Mouse (Mus musculus): Measurements from ENCODE around the gene Zfp64. TPM values are rescaled to one million over a fixed set of nuclear protein-coding genes. Genes with fewer than 3 reads are reported as not detected.
A peak's percentile ranks its signal among the peaks of the same experiment; 100 is the strongest.

Gene Zfp64
- polyA plus RNA-seq, 1 experiment from 2014 or later: 38.7 TPM

- H3K9ac ChIP-seq (ENCODE audit: low read length): no peak overlapping the region
- H3K4me3 ChIP-seq (ENCODE audit: low read depth, low read length): no peak overlapping the region
- peaks cover 64% of the 10 kb centered on the region for H3K36me3 ChIP-seq (ENCODE audit: control insufficient read depth, insufficient read depth, low read length)
- no peak for ATAC-seq (replicated peaks; ENCODE audit: low FRiP score, low TSS enrichment, low read depth)
- no peak overlapping the region for H3K4me2 ChIP-seq (ENCODE audit: low read length)
- no peaks in the 10 kb centered on the region for H3K27me3 ChIP-seq (replicated peaks; ENCODE audit: control insufficient read depth, insufficient read depth, low read length)
- H3K27ac ChIP-seq (ENCODE audit: low read depth): no peak overlapping the region
- no peak for DNase-seq (ENCODE audit: low spot score)
- H3K4me1 ChIP-seq (replicated peaks; ENCODE audit: control insufficient read depth, insufficient read depth, low read length): no peaks in the 10 kb centered on the region
- no peaks in the 10 kb centered on the region for H3K9me3 ChIP-seq (ENCODE audit: control insufficient read depth, low read length)
- WGBS: 84% methylated on average over 10 of the region's 10 CpGs
These were observed 16.0 kb downstream of the Zfp64 start for GRCm38 (mm10) chr2:168939261-168939933.

DNA sequence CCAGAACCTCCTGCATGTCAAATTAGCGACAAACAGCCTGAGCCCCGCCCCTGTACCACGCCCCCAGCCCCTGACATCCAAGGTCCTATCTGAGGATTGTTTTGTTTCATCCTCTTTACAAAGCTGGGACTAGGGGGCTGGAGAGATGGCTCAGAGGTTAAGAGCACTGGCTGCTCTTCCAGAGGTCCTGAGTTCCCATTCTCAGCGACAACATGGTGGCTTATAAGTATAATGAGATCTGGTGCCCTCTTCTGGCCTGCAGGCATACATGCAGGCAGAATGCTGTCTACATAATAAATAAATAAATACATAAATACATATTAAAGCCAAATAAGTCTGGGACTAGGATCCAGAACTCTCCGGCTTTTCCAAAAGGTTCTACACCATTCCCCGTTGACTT is 18.5 kb downstream of the Zfp64 start:
- no peak overlapping the region for H3K4me2 ChIP-seq (ENCODE audit: low read length)
- H3K4me3 ChIP-seq (ENCODE audit: low read depth, low read length): no peak overlapping the region
- 94% methylated on average over 6 of the region's 6 CpGs for WGBS
- no peak overlapping the region for H3K9ac ChIP-seq (ENCODE audit: low read length)
- H3K36me3 ChIP-seq (ENCODE audit: control insufficient read depth, insufficient read depth, low read length): peaks cover 56% of the 10 kb centered on the region
- no peak overlapping the region for H3K27ac ChIP-seq (ENCODE audit: low read depth)
- no peaks in the 10 kb centered on the region for H3K9me3 ChIP-seq (ENCODE audit: control insufficient read depth, low read length)
- DNase-seq (ENCODE audit: low spot score) (no peak), ATAC-seq (replicated peaks; ENCODE audit: low FRiP score, low TSS enrichment, low read depth) (no peak)
- H3K4me1 ChIP-seq (replicated peaks; ENCODE audit: control insufficient read depth, insufficient read depth, low read length): no peaks in the 10 kb centered on the region
- no peaks in the 10 kb centered on the region for H3K27me3 ChIP-seq (replicated peaks; ENCODE audit: control insufficient read depth, insufficient read depth, low read length)

DNA sequence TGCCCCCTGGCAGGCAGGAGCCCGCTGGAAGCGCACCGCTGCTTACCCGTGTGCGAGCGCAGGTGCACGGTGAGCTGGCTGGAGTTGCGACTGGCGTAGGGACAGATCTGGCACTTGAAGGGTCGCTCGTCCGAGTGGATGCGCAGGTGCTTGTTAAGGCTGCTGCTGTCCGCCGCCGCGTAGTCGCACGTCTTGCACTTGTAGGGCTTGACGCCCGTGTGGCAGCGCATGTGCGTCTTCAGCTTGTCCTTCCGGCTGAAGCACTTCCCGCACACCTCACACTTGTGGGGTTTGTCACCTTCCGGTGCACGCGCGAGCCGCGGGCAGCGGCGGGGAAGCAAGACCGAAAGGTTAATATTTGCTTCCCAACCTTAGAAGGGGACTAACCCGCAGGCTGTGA is 20.2 kb downstream of the Zfp64 start:
- no peak for ATAC-seq (replicated peaks; ENCODE audit: low FRiP score, low TSS enrichment, low read depth)
- WGBS: 84% methylated on average over 35 of the region's 35 CpGs
- no peak for DNase-seq (ENCODE audit: low spot score)
- Histone ChIP-seq H3K27me3 (replicated peaks; ENCODE audit: control insufficient read depth, insufficient read depth, low read length) (no peaks in the 10 kb centered on the region), H3K9me3 (ENCODE audit: control insufficient read depth, low read length) (no peaks in the 10 kb centered on the region), H3K36me3 (ENCODE audit: control insufficient read depth, insufficient read depth, low read length) (peaks cover 47% of the 10 kb centered on the region), H3K4me3 (ENCODE audit: low read depth, low read length) (no peak overlapping the region), H3K4me2 (ENCODE audit: low read length) (no peak overlapping the region), H3K27ac (ENCODE audit: low read depth) (no peak overlapping the region), H3K4me1 (replicated peaks; ENCODE audit: control insufficient read depth, insufficient read depth, low read length) (no peaks in the 10 kb centered on the region), H3K9ac (ENCODE audit: low read length) (no peak overlapping the region)

- no peak for ATAC-seq (replicated peaks; ENCODE audit: low FRiP score, low TSS enrichment, low read depth)
These were observed 23.7 kb downstream of the Zfp64 start for GRCm38 (mm10) chr2:168931686-168932085.

GRCm38 (mm10) chr2:168929691-168930090 is 25.7 kb downstream of the Zfp64 start:
- DNase-seq (ENCODE audit: low spot score) (peak; percentile 91), ATAC-seq (replicated peaks; ENCODE audit: low FRiP score, low TSS enrichment, low read depth) (no peak)
- H3K27ac ChIP-seq (ENCODE audit: low read depth): no peak overlapping the region
- no peaks in the 10 kb centered on the region for H3K9me3 ChIP-seq (ENCODE audit: control insufficient read depth, low read length)
- 26% methylated on average over 10 of the region's 10 CpGs for WGBS
- H3K4me3 ChIP-seq (ENCODE audit: low read depth, low read length): no peak overlapping the region
- H3K4me1 ChIP-seq (replicated peaks; ENCODE audit: control insufficient read depth, insufficient read depth, low read length): no peaks in the 10 kb centered on the region
- no peaks in the 10 kb centered on the region for H3K27me3 ChIP-seq (replicated peaks; ENCODE audit: control insufficient read depth, insufficient read depth, low read length)
- no peak overlapping the region for H3K9ac ChIP-seq (ENCODE audit: low read length)
- no peak overlapping the region for H3K4me2 ChIP-seq (ENCODE audit: low read length)
- H3K36me3 ChIP-seq (ENCODE audit: control insufficient read depth, insufficient read depth, low read length): peaks cover 31% of the 10 kb centered on the region

More at GRCm38 (mm10) chr2:168931686-168932085, 23.7 kb downstream of the Zfp64 start:
- Histone ChIP-seq H3K27ac (ENCODE audit: low read depth) (no peak overlapping the region), H3K36me3 (ENCODE audit: control insufficient read depth, insufficient read depth, low read length) (peaks cover 34% of the 10 kb centered on the region), H3K4me2 (ENCODE audit: low read length) (no peak overlapping the region), H3K9ac (ENCODE audit: low read length) (no peak overlapping the region), H3K27me3 (replicated peaks; ENCODE audit: control insufficient read depth, insufficient read depth, low read length) (no peaks in the 10 kb centered on the region), H3K4me1 (replicated peaks; ENCODE audit: control insufficient read depth, insufficient read depth, low read length) (no peaks in the 10 kb centered on the region), H3K9me3 (ENCODE audit: control insufficient read depth, low read length) (no peaks in the 10 kb centered on the region), H3K4me3 (ENCODE audit: low read depth, low read length) (no peak overlapping the region)
- no peak for DNase-seq (ENCODE audit: low spot score)
- WGBS: 94% methylated on average over 14 of the region's 14 CpGs

- H3K27me3 ChIP-seq (replicated peaks; ENCODE audit: control insufficient read depth, insufficient read depth, low read length): no peaks in the 10 kb centered on the region
- H3K9ac ChIP-seq (ENCODE audit: low read length): no peak overlapping the region
- no peak overlapping the region for H3K4me3 ChIP-seq (ENCODE audit: low read depth, low read length)
- DNase-seq (ENCODE audit: low spot score) (no peak), ATAC-seq (replicated peaks; ENCODE audit: low FRiP score, low TSS enrichment, low read depth) (no peak)
- 74% methylated on average over 7 of the region's 7 CpGs for WGBS
- no peak overlapping the region for H3K27ac ChIP-seq (ENCODE audit: low read depth)
- peaks cover 22% of the 10 kb centered on the region for H3K36me3 ChIP-seq (ENCODE audit: control insufficient read depth, insufficient read depth, low read length)
- H3K4me1 ChIP-seq (replicated peaks; ENCODE audit: control insufficient read depth, insufficient read depth, low read length): no peaks in the 10 kb centered on the region
- no peak overlapping the region for H3K4me2 ChIP-seq (ENCODE audit: low read length)
- no peaks in the 10 kb centered on the region for H3K9me3 ChIP-seq (ENCODE audit: control insufficient read depth, low read length)
These were observed 28.0 kb downstream of the Zfp64 start for GRCm38 (mm10) chr2:168927401-168927800.

GRCm38 (mm10) chr2:168926257-168926810 is 29.1 kb downstream of the Zfp64 start:
- Histone ChIP-seq H3K36me3 (ENCODE audit: control insufficient read depth, insufficient read depth, low read length) (peaks cover 22% of the 10 kb centered on the region), H3K27ac (ENCODE audit: low read depth) (no peak overlapping the region), H3K9me3 (ENCODE audit: control insufficient read depth, low read length) (no peaks in the 10 kb centered on the region), H3K27me3 (replicated peaks; ENCODE audit: control insufficient read depth, insufficient read depth, low read length) (no peaks in the 10 kb centered on the region), H3K4me3 (ENCODE audit: low read depth, low read length) (no peak overlapping the region), H3K9ac (ENCODE audit: low read length) (no peak overlapping the region), H3K4me2 (ENCODE audit: low read length) (no peak overlapping the region), H3K4me1 (replicated peaks; ENCODE audit: control insufficient read depth, insufficient read depth, low read length) (no peaks in the 10 kb centered on the region)
- ATAC-seq (replicated peaks; ENCODE audit: low FRiP score, low TSS enrichment, low read depth): no peak
- no peak for DNase-seq (ENCODE audit: low spot score)
- WGBS: 87% methylated on average over 37 of the region's 37 CpGs

DNA sequence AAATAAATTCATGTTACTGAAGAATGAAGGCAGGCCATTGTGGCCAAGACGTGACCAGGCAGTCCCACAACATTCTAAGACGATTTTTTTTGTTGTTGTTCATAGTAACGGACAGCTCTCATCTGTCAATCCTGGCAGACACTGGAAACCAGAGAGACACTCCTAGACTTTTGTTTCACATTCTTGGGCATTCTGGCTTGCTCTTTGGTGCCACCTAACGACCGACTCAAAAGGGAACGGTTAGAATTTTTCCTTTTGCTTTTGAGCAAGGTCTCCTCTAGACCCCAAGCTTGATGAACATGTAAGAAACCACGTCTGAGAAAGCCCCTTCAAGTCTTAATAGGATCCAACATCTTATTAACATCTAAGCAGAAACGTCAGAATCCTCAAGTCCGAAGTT is 31.7 kb downstream of the Zfp64 start:
- no peak; the same call in 1 of the 2 replicates for ATAC-seq (replicated peaks; ENCODE audit: low FRiP score, low TSS enrichment, low read depth)
- peak; percentile 76 for DNase-seq (ENCODE audit: low spot score)
- no peak overlapping the region for H3K4me3 ChIP-seq (ENCODE audit: low read depth, low read length)
- WGBS: 7% methylated on average over 9 of the region's 9 CpGs
- no peak overlapping the region for H3K9ac ChIP-seq (ENCODE audit: low read length)
- H3K4me1 ChIP-seq (replicated peaks; ENCODE audit: control insufficient read depth, insufficient read depth, low read length): no peaks in the 10 kb centered on the region
- no peak overlapping the region for H3K27ac ChIP-seq (ENCODE audit: low read depth)
- H3K36me3 ChIP-seq (ENCODE audit: control insufficient read depth, insufficient read depth, low read length): peaks cover 19% of the 10 kb centered on the region
- no peaks in the 10 kb centered on the region for H3K9me3 ChIP-seq (ENCODE audit: control insufficient read depth, low read length)
- no peak overlapping the region for H3K4me2 ChIP-seq (ENCODE audit: low read length)
- no peaks in the 10 kb centered on the region for H3K27me3 ChIP-seq (replicated peaks; ENCODE audit: control insufficient read depth, insufficient read depth, low read length)

DNA sequence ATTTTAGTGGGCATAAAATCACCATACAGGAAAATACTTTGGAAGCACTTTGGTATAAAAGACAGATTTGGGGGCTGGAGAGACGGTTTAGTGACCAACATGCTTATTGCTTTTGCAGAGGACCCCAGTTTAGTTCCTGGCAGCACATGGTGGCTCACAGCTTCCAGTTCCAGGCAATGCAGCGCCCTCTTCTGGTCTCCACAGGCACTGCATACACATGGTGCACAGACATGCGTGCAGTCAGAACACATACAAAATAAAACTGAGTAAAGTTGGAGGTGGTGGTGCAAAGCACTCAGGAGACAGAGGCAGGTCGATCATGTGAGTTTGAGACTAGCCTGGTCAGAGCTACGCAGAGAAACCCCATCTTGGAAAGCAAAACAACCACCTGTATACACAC is 32.9 kb downstream of the Zfp64 start:
- no peak overlapping the region for H3K4me2 ChIP-seq (ENCODE audit: low read length)
- no peak for ATAC-seq (replicated peaks; ENCODE audit: low FRiP score, low TSS enrichment, low read depth)
- H3K36me3 ChIP-seq (ENCODE audit: control insufficient read depth, insufficient read depth, low read length): peaks cover 19% of the 10 kb centered on the region
- DNase-seq (ENCODE audit: low spot score): no peak
- WGBS: 87% methylated on average over 5 of the region's 5 CpGs
- H3K4me1 ChIP-seq (replicated peaks; ENCODE audit: control insufficient read depth, insufficient read depth, low read length): no peaks in the 10 kb centered on the region
- no peaks in the 10 kb centered on the region for H3K9me3 ChIP-seq (ENCODE audit: control insufficient read depth, low read length)
- no peak overlapping the region for H3K27ac ChIP-seq (ENCODE audit: low read depth)
- H3K27me3 ChIP-seq (replicated peaks; ENCODE audit: control insufficient read depth, insufficient read depth, low read length): no peaks in the 10 kb centered on the region
- no peak overlapping the region for H3K9ac ChIP-seq (ENCODE audit: low read length)
- no peak overlapping the region for H3K4me3 ChIP-seq (ENCODE audit: low read depth, low read length)

All from intestine, embryonic 14.5 days (tissue).